Mouse (Mus musculus) layer of hippocampus, postnatal 14 days (tissue): ENCODE measurements around the gene Surf1. TPM values are rescaled to one million over a fixed set of nuclear protein-coding genes. Genes with fewer than 3 reads are reported as not detected.
"Not testable (repeated sequence)": the region's sequence is repeated elsewhere in the genome, so short reads cannot be mapped to it uniquely, and the experiment has no call there.

Experiments
- DNase-seq, 2 experiments: peaks; one replicate each; pipeline ENCODE4 v3.0.0; 2021 to 2022; ENCODE audit warnings: low spot score in 2 of 2, mixed read lengths in 1 of 2
- total RNA-seq, 2 experiments: library from RNA; stranded (reverse); gene quantifications; 2 replicates each; pipeline ENCODE4 v1.2.3; 2021

Gene Surf1
- total RNA-seq, 2 experiments from 2014 or later = 87.5 to 90.6 TPM

GRCm38 (mm10) chr2:26901834-26902400, 14.4 kb downstream of the Surf1 start:
- no peak for DNase-seq

DNA sequence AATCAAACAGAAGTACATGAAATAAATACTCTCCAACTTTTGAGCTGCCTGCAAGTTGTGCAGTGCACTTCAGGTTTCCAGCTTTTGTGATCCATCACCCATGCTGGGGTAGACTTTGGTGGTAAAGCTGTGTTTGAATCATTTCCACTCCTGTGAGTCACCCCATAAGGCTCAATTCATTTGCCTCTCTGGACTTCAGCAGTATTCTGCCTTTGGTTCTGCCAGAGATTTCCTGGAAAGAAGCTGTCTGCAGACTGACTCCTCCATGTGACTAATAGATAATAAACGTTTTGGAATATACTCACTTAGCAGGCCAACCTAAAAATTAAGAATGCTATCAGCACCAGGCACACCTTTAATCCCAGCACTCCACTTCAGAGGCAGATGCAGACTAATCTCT, 15.6 kb downstream of the Surf1 start:
- no peak for DNase-seq

GRCm38 (mm10) chr2:26895898-26896297, 20.4 kb downstream of the Surf1 start:
- no peak for DNase-seq

DNA sequence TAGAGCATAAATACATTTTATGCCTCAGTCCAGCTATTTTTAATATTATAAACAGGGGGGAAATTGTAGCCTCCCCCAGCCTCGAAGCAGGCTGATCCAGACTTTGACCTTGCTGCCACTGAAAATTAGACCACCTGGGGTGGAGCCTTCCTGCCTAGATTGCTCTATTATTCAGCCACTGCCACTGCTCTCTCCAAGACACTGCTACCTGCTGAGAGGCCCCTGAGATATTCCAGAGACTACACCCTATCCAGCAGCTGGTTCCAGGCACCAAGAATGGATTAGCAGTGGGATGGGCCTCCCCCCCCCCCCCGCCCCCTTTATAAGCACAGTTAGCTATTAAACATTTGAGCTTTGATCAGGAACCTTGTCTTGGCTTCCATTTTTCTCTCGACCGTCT, 30.2 kb downstream of the Surf1 start:
- DNase-seq = not testable (repeated sequence)

GRCm38 (mm10) chr2:26885541-26885940, 30.8 kb downstream of the Surf1 start:
- not testable (repeated sequence) for DNase-seq

DNA sequence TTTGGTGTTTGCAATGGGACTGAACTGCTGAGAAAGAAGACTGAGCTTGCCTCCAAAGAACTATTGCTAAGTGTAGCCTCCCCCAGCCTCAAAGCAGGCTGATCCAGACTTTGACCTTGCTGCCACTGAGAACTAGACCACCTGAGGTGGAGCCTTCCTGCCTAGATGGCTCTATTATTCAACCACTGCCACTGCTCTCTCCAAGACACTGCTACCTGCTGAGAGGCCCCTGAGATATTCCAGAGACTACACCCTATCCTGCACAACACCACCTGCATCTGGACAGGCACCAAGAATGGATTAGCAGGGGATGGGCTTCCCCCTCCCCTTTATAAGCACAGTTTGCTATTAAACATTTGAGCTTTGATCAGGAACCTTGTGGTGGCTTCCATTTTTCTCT, 37.8 kb downstream of the Surf1 start:
- DNase-seq = no peak

DNA sequence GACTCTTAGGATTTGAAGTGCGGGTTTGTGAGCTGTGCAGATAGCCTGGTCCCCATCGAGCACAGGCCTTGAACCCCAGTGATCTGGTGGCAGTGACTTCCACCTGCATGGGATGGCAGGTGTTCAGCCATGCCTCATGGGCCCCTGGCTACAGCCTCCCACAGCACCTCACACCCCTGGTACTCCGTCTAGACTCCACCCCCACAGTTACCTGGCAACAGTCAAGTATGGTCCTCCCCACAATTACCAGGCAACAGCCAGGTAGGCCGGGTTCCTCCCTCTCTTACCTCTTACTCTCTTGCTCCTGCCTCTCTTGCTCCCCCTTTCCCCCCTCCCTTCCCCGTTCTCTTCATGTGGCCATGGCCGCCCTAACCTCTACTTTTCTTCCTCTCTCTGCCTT, 45.7 kb downstream of the Surf1 start:
- no peak for DNase-seq

DNA sequence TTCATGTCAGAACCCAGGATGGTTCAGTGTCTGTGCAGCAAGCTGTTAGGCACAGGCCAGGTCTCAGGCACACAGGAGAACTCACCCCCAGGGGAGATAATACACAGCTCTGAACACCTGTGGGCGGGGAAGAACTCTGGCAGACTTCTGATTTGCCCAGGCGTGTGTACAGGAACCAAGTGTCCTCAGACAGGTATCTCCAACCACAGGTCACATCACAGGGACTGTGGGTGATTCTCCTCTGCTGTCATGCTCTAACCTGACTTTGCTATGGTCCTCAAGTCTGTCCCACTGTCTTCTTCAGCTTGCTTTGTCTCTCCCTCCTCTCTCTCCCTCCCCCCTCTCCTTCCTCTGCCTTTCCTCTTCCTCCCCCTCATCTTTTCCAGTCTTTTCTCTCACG, 51.5 kb downstream of the Surf1 start, which contains the start of gene Abo:
Gene Abo (minus strand): TSS at position 101 of the 400 bp plus-strand sequence.
- no peak for DNase-seq

Other genes with a start within 250 kb of the Surf1 start
- not detected for gene Lcn4, start 245.2 kb downstream of the Surf1 start, total RNA-seq
- gene Abo, start 51.6 kb downstream of the Surf1 start, total RNA-seq = not detected
- gene Surf6, start 13.7 kb downstream of the Surf1 start, total RNA-seq = 10 to 100 TPM; 27.9 to 28.9 TPM
- gene Med22, start 5.9 kb downstream of the Surf1 start, total RNA-seq = 10 to 100 TPM; 42.9 to 46.5 TPM
- gene Rpl7a, start 5.8 kb downstream of the Surf1 start, total RNA-seq = 100 to 1,000 TPM; 274 to 302 TPM
- gene Surf2, start 163 bp downstream of the Surf1 start, total RNA-seq = 10 to 100 TPM; 32.4 to 38.4 TPM
- 10 to 100 TPM; 60.2 to 61.7 TPM for gene Surf4, start 17.4 kb upstream of the Surf1 start, total RNA-seq
- gene Stkld1, start 17.5 kb upstream of the Surf1 start, total RNA-seq = under 1 TPM; 0.17 to 0.18 TPM
- gene Rexo4, start 47.9 kb upstream of the Surf1 start, total RNA-seq = 10 to 100 TPM; 53.5 to 55.7 TPM
- 1 to 10 TPM; 1.4 to 1.7 TPM for gene Adamts13, start 56.9 kb upstream of the Surf1 start, total RNA-seq
- 10 to 100 TPM; 50.6 to 52.1 TPM for gene Cacfd1, start 93.4 kb upstream of the Surf1 start, total RNA-seq
- 10 to 100 TPM; 46.3 to 46.7 TPM for gene Slc2a6, start 111.5 kb upstream of the Surf1 start, total RNA-seq
- gene Mymk, start 155.6 kb upstream of the Surf1 start, total RNA-seq = 1 to 10 TPM; 1.1 to 1.4 TPM
- 10 to 100 TPM; 12.7 to 14.7 TPM for gene Adamtsl2, start 162.8 kb upstream of the Surf1 start, total RNA-seq
- gene Fam163b, start 226.0 kb upstream of the Surf1 start, total RNA-seq = 100 to 1,000 TPM; 110 to 119 TPM
- under 1 TPM; 0.48 to 0.91 TPM for gene Dbh, start 248.7 kb upstream of the Surf1 start, total RNA-seq